Mouse (Mus musculus) liver, embryonic 14.5 days (tissue): ENCODE results near the gene Pear1.

Source experiments
- CTCF ChIP-seq: IDR thresholded peaks from 2 replicates; pipeline ENCODE4 v1.5.1; 2016; ENCODE audit warnings: antibody characterized with exemption, low read depth, control low read depth
- EP300 ChIP-seq: IDR thresholded peaks from 2 replicates; pipeline ENCODE4 v1.6.1; 2016; ENCODE audit warnings: antibody characterized with exemption, low read depth

GRCm38 (mm10) chr3:87818226-87818625, 5.9 kb downstream of the Pear1 start:
- TF ChIP-seq CTCF (no peak), EP300 (no peak)
